In genomic region chr11:5474130-5474529, GRCm38 (mm10) we compare ENCODE assay signal across 9 mouse cellular contexts. TPM values are rescaled to one million over a fixed set of nuclear protein-coding genes. Genes with fewer than 3 reads are reported as not detected.
DNase-seq lines count a peak whose midpoint lies in the region; ATAC-seq and TF ChIP-seq lines count a peak whose summit lies in the region.
"Had no signal": no experiment of that assay in that cellular context is flagged by ENCODE, and none has a peak within 500 bp of the region (broad histone marks: within the 10 kb centered on the region; RNA-seq: fewer than 3 reads in every experiment).

No protein-coding gene starts in this region.

- no peak overlapping the region for H3K9ac ChIP-seq in intestine, postnatal 0 days (ENCODE audit: low read depth, low read length)
- no peak overlapping the region for H3K9ac ChIP-seq in intestine, embryonic 16.5 days (ENCODE audit: low read depth, low read length)
- H3K9ac ChIP-seq: midbrain, embryonic 12.5 days had no signal

- ATAC-seq in intestine, postnatal 0 days: no peak
- ATAC-seq in intestine, embryonic 16.5 days: no peak
- 0 out of 2 replicates have a peak, but pooled peaks have one; percentile 63 for ATAC-seq in megakaryocyte-erythroid progenitor cell, adult 5-6 weeks (replicated peaks; ENCODE audit: low FRiP score, low TSS enrichment, poor library complexity, severe bottlenecking)

- 16% methylated on average over 5 of the region's 5 CpGs for WGBS in intestine, postnatal 0 days
- 17% methylated on average over 5 of the region's 5 CpGs for WGBS in intestine, embryonic 16.5 days
- 17% methylated on average over 5 of the region's 5 CpGs for WGBS in heart, embryonic 10.5 days

- no peaks in the 10 kb centered on the region for H3K4me1 ChIP-seq in intestine, postnatal 0 days (replicated peaks; ENCODE audit: control insufficient read depth, insufficient read depth, low read length)
- H3K4me1 ChIP-seq in intestine, embryonic 16.5 days (ENCODE audit: control insufficient read depth, insufficient read depth, low read length): no peaks in the 10 kb centered on the region
- no peaks in the 10 kb centered on the region for H3K4me1 ChIP-seq in cortical plate, adult 2 months (ENCODE audit: control insufficient read depth, insufficient read depth, low read length)
- no peaks in the 10 kb centered on the region for H3K4me1 ChIP-seq in heart, embryonic 10.5 days
- H3K4me1 ChIP-seq: midbrain, embryonic 12.5 days had no signal

- H3K9me3 ChIP-seq in intestine, postnatal 0 days (ENCODE audit: control insufficient read depth): no peaks in the 10 kb centered on the region
- H3K9me3 ChIP-seq in intestine, embryonic 16.5 days (ENCODE audit: control insufficient read depth, low read length): no peaks in the 10 kb centered on the region
- no peaks in the 10 kb centered on the region for H3K9me3 ChIP-seq in heart, embryonic 10.5 days
- H3K9me3 ChIP-seq: midbrain, embryonic 12.5 days had no signal

- no peak overlapping the region for H3K27ac ChIP-seq in intestine, postnatal 0 days (ENCODE audit: low read depth, low read length)
- no peak overlapping the region for H3K27ac ChIP-seq in intestine, embryonic 16.5 days (ENCODE audit: low read length)
- no peak overlapping the region for H3K27ac ChIP-seq in cortical plate, adult 2 months (ENCODE audit: insufficient read depth, low read length)
- no peak overlapping the region for H3K27ac ChIP-seq in heart, embryonic 10.5 days
- H3K27ac ChIP-seq: midbrain, embryonic 12.5 days had no signal

- H3K4me3 ChIP-seq in intestine, postnatal 0 days (ENCODE audit: low read depth, low read length): no peak overlapping the region
- no peak overlapping the region for H3K4me3 ChIP-seq in intestine, embryonic 16.5 days (ENCODE audit: low read length)
- no peak overlapping the region for H3K4me3 ChIP-seq in cortical plate, adult 2 months (ENCODE audit: insufficient read depth, low read length)
- no peak overlapping the region for H3K4me3 ChIP-seq in heart, embryonic 10.5 days
- H3K4me3 ChIP-seq: midbrain, embryonic 12.5 days had no signal

- DNase-seq in adrenal gland, adult 18-20 months (ENCODE audit: low spot score in 2 of 2): peak; percentile 55 to 60
- peak; percentile 79 for DNase-seq in heart, embryonic 10.5 days (ENCODE audit: low spot score)
- peak; percentile 32 to 58 for DNase-seq in layer of hippocampus, postnatal 36 days
- peak; percentile 36 to 65 for DNase-seq in spleen, postnatal 10 days (ENCODE audit: low spot score in 2 of 2)

- TF ChIP-seq POLR2A in cortical plate, adult 2 months (IDR thresholded peaks at IDR 0.05; ENCODE audit: extremely low read depth, insufficient read depth, low read length): no peak

- TF ChIP-seq CTCF in intestine, postnatal 0 days (IDR thresholded peaks at IDR 0.05; ENCODE audit: low read depth): peak; percentile 89
- TF ChIP-seq CTCF in cortical plate, adult 2 months (IDR thresholded peaks at IDR 0.05; ENCODE audit: extremely low read depth, insufficient read depth, low read length): peak; percentile 71; the same call in 1 of the 2 replicates

- no peak overlapping the region for H3K4me2 ChIP-seq in intestine, postnatal 0 days (replicated peaks; ENCODE audit: low read depth)
- H3K4me2 ChIP-seq in intestine, embryonic 16.5 days (ENCODE audit: low read depth, low read length): no peak overlapping the region
- H3K4me2 ChIP-seq: midbrain, embryonic 12.5 days had no signal

- no peaks in the 10 kb centered on the region for H3K27me3 ChIP-seq in intestine, postnatal 0 days (replicated peaks; ENCODE audit: control insufficient read depth, insufficient read depth, low read length)
- no peaks in the 10 kb centered on the region for H3K27me3 ChIP-seq in intestine, embryonic 16.5 days (replicated peaks; ENCODE audit: control insufficient read depth, insufficient read depth, low read length)
- no peaks in the 10 kb centered on the region for H3K27me3 ChIP-seq in heart, embryonic 10.5 days (ENCODE audit: insufficient read depth, poor library complexity, severe bottlenecking)
- H3K27me3 ChIP-seq: midbrain, embryonic 12.5 days had no signal

- no peaks in the 10 kb centered on the region for H3K36me3 ChIP-seq in intestine, postnatal 0 days (ENCODE audit: control insufficient read depth, insufficient read depth)
- no peaks in the 10 kb centered on the region for H3K36me3 ChIP-seq in intestine, embryonic 16.5 days (ENCODE audit: control insufficient read depth, insufficient read depth, low read length)
- no peaks in the 10 kb centered on the region for H3K36me3 ChIP-seq in heart, embryonic 10.5 days
- H3K36me3 ChIP-seq: midbrain, embryonic 12.5 days had no signal

RNA-seq across cellular contexts. Expression of gene Znrf3, which starts 29.5 kb away (rescaled TPM):
- polyA plus RNA-seq in intestine, postnatal 0 days (2015; fragmentation: Nextera tagmentation; extraction: Ambion mirVana): 3.2 and 3.5 TPM in 2 replicates
- 6.8 and 7.3 TPM in 2 replicates for polyA plus RNA-seq in intestine, embryonic 16.5 days (2015; fragmentation: Nextera tagmentation; extraction: Ambion mirVana)
- 10 to 100 TPM; 18.3 to 22.5 TPM for total RNA-seq in adrenal gland, adult 18-20 months (2021)
- polyA plus RNA-seq in cortical plate, adult 2 months (2012; rRNA removed): 5.9 and 6.0 TPM in 2 replicates
- 7.7 and 9.2 TPM in 2 replicates for polyA plus RNA-seq in heart, embryonic 10.5 days (2016; fragmentation: Nextera tagmentation; extraction: Ambion mirVana)
- 10 to 100 TPM; 19.1 to 20.7 TPM for total RNA-seq in layer of hippocampus, postnatal 36 days (2021)
- 12.2 and 13.7 TPM in 2 replicates for total RNA-seq in megakaryocyte-erythroid progenitor cell, adult 5-6 weeks (2014; fragmentation: Nextera tagmentation)
- 3.8 and 4.6 TPM in 2 replicates for total RNA-seq in megakaryocyte-erythroid progenitor cell, adult 5-6 weeks (2017)

RNA-seq across cellular contexts. Expression of gene Xbp1, which starts 46.3 kb away (rescaled TPM):
- polyA plus RNA-seq in intestine, postnatal 0 days (2015; fragmentation: Nextera tagmentation; extraction: Ambion mirVana): 141 and 150 TPM in 2 replicates
- 222 and 249 TPM in 2 replicates for polyA plus RNA-seq in intestine, embryonic 16.5 days (2015; fragmentation: Nextera tagmentation; extraction: Ambion mirVana)
- 100 to 1,000 TPM; 144 to 206 TPM for total RNA-seq in adrenal gland, adult 18-20 months (2021)
- 64.8 and 72.8 TPM in 2 replicates for polyA plus RNA-seq in cortical plate, adult 2 months (2012; rRNA removed)
- 131 and 174 TPM in 2 replicates for polyA plus RNA-seq in heart, embryonic 10.5 days (2016; fragmentation: Nextera tagmentation; extraction: Ambion mirVana)
- total RNA-seq in layer of hippocampus, postnatal 36 days (2021): 100 to 1,000 TPM; 109 to 139 TPM
- total RNA-seq in megakaryocyte-erythroid progenitor cell, adult 5-6 weeks (2014; fragmentation: Nextera tagmentation): 32.9 and 35.4 TPM in 2 replicates
- total RNA-seq in megakaryocyte-erythroid progenitor cell, adult 5-6 weeks (2017): 32.5 and 52.3 TPM in 2 replicates
